Mouse (Mus musculus): ENCODE data around the gene Slc8a3.

Gene Slc8a3

DNA sequence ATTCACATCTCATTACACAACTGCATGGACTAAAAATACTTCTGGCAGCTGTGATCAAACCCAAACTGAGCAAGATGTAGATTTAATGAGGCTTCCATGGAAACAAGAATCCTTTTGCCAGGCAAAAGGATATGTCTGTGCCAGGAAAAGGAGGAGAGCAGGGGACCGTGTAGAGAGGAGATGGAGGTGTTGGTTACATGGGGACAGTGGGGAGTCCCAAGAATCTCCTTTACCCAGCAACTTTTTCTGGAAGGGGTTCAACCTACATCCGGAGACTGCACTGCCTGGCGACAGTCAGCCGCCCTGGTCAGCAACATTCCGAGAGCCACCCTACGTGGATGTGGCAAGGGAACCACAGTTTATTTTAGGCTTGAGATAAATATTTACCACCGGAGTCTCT is 88.0 kb downstream of the Slc8a3 start:
- POLR2A ChIA-PET: no interaction called here

DNA sequence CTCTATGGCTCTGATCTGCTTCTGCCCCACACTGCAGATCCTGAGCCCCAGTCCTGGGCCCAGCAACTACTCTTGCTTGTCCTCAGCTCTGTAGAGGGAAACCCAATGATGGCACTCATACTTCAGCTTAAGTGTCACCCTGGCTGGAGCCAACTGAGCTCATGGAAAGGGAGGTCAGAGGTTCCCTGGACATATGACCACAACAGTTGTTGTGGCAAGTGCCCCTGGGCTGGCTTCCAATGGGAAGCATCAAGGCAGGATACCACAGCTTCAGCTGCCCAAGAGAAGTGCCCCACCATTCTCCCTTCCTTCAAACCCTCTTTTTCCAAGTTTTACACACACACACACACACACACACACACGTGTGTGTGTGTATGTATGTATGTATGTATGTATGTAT is 88.5 kb downstream of the Slc8a3 start:
- POLR2A ChIA-PET: no interaction called here
- CTCF ChIA-PET: interaction anchor here in 1 of 4 experiments (0.6 kb wide), 1 partner anchor 38 kb away, joined by 3 read pairs; no protein-coding TSS in a partner anchor

More for the DNA sequence above, 88.0 kb downstream of the Slc8a3 start:
- CTCF ChIA-PET: no interaction called here

DNA sequence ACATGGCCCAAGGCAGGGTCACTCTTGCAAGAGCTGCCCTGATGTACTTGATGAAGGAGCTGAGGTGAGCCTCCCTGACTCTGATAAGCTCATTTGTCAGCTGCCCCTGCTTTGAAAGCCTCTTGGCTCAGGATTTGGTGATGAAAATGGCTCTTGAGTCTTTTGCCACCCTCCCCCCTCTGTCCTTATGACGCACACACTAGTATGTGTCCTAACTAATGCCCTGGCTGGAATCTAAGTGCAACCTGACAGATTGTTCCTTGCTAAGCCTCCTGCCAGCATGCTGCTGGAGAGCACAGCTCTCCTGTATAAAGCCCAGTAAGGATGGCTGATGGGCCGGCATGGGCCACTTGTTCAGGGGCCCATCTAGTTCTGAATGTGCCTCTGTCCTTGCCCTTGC is 91.3 kb downstream of the Slc8a3 start:
- ChIA-PET POLR2A (no interaction called here), CTCF (no interaction called here)

DNA sequence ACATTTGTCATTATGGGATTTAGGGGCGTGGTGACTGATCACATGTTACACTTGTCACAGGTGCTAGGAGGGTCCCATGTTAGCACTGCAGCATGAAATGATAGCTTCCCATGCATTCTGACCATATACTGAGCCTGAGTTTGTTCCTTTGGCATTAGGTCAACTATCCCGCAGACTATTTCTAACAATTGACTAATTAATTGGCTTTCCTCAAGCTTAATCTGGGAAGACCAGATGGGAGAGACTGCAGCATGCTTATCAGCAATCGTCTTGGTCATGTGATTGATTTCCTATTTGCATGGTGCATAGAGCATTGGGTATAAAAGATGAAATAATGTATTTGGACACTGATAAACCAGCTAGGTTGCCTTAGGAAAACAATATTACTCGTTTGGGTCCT is 91.9 kb downstream of the Slc8a3 start:
- ChIA-PET POLR2A (no interaction called here), CTCF (no interaction called here)

DNA sequence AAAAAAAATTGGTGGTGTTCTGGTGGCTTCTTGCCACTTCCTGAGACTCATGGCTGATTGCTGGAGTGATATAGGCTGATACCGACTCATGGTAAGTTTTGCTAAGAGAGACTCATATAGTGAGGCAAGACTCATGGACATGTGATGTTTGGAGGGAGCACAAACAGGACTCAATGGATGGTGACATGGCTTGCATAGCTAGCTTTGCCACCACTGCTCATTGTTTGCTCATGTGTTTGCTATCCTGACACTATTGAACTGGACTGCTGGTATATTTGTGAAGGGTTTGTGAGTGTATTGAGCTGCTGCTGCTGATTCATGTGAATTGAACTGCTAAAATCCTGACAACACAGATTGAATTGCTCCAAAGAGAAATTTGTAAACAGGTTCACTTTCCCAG is 95.8 kb downstream of the Slc8a3 start:
- ChIA-PET POLR2A (interaction anchor here in 1 of 4 experiments (1.6 kb wide), 1 partner anchor 221 kb away, joined by 3 read pairs; no protein-coding TSS in a partner anchor), CTCF (no interaction called here)

DNA sequence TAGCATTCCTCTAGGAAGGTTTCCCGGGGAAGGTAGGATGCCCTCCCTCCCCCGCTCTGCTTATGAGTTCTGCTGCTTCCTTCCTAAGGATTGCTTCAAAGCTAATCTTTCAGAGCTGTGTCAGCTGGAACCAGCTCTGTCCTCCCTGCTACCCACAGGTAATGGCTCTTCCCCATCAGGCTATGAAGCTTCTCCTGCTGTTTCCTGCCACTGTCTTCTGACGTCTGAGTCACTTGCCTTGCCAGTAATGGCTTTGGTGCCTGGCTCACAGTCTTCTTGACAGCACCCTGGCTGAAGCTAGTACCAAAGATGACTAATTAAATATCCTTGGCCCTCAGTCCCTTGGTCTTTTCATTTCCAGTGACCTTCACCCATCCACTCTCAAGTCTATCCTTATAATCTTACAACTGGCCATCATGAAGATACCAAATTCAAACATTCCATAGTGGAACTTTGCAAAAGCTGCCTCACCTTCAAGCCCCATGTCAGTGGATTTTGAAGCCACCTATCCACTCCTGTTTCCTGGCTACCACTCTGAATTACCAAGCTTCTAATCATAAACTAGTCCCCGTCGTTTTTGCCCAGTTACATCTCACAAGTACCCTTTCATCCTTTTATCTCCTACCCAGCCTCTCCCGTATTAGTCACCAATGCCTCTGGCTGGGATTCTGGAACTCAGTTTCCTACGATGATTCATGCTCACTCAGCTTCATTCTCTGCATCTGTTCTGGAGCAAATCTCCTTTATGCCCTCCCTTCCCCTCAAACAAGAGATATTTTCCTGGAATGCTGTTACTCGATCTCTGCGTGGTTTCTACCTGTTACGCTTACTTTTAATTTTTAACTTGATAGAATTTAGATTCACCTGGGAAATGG is 97.3 kb downstream of the Slc8a3 start:
- ChIA-PET POLR2A (interaction anchor here in 1 of 4 experiments (1.6 kb wide), 1 partner anchor 220 kb away, joined by 3 read pairs; no protein-coding TSS in a partner anchor), CTCF (interaction anchor here in 1 of 4 experiments (0.6 kb wide), 1 partner anchor 8 kb away, joined by 5 read pairs; no protein-coding TSS in a partner anchor)

DNA sequence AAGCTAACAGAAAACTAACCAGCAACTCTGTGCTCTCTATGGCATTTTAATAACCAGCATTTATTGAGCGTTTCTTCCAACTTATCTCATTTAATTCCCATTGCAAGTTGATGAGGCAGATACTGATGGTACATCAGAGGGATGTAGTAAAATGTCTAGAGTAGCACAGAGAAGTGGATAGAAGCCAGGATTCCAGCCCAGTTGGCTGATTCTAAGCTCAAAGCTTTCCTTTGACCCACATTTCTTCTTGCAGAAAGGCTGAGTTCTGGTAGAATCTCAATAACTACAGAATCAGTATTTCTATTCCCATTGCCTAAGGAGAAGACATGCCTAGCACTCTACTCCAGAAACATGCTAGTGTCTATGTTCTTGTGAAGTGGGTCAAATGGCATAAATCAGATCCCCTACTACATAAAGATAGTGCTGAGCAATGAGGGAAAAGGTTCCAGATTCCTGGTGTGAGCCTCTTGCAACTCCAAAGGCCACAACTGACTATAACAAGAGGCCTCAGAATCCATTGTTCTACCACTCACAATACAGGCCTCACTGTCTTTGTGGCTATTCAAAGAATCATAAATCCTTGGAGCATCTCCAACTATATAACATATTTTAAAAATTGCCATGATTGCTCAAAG is 99.1 kb downstream of the Slc8a3 start:
- POLR2A ChIA-PET: no interaction called here
- CTCF ChIA-PET: no interaction called here

DNA sequence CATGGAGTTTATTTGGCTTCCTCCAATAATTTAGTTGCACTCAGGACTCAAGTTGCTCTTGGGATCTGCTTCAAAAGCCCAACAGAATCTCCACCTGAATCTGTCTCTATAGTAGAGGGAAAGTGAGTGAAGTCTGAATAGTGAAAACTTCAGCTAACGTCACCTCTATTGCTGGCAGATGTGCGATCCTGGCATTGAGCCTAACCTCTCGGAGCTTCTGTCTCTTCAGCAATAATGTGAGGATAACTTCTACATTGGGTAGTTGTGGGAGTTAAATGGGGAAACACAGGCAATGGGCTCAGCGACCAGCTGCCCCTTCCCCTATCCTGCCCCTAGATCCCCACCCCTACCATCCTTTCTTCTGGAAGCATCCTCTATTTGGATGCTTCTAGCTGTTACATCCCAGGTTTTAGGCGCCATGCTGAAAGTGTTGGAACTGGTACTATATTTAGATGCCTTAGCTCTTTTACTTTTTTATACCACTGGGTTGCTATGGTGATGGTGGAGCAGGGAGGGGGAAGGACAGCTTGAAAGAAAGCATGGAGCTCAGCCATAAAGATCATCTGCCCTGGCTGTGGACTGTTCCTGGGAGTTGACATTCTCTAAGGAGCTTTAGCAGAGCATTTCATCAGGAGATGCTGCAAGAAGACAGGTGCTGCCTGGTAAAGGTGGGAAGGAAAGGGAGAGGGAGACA is 105.1 kb downstream of the Slc8a3 start:
- POLR2A ChIA-PET: interaction anchor here in 1 of 4 experiments (1.1 kb wide), 1 partner anchor 20 kb away, joined by 3 read pairs; no protein-coding TSS in a partner anchor
- CTCF ChIA-PET: interaction anchor here in 2 of 4 experiments (0.6 kb wide), 2 partner anchors 37 to 310 kb away, joined by 3 to 4 read pairs; no protein-coding TSS in a partner anchor

DNA sequence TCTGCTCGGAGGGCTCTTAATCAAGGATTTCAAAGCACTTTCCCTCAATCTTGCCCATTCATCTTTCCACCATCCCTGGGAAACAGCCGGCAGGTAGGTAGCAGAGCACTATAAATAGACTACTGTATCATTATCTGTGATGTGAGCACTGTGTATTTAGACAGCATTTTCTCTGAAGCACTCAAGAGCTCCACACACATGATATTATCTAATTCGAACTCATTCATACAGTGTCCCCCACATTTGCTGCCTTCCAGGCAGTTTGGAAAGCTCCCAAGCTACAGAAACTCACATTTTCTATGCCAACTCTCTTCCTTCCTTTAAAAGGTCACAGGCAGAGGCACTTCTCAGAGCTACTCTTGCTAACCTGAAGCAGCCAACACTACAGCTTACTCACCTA is 106.4 kb downstream of the Slc8a3 start:
- CTCF ChIA-PET: interaction anchor here in 1 of 4 experiments (0.6 kb wide), 1 partner anchor 1602 kb away, joined by 3 read pairs; no protein-coding TSS in a partner anchor
- POLR2A ChIA-PET: interaction anchor here in 2 of 4 experiments (0.6 to 0.7 kb wide), 2 partner anchors 341 to 1688 kb away, joined by 4 to 6 read pairs; no protein-coding TSS in a partner anchor

DNA sequence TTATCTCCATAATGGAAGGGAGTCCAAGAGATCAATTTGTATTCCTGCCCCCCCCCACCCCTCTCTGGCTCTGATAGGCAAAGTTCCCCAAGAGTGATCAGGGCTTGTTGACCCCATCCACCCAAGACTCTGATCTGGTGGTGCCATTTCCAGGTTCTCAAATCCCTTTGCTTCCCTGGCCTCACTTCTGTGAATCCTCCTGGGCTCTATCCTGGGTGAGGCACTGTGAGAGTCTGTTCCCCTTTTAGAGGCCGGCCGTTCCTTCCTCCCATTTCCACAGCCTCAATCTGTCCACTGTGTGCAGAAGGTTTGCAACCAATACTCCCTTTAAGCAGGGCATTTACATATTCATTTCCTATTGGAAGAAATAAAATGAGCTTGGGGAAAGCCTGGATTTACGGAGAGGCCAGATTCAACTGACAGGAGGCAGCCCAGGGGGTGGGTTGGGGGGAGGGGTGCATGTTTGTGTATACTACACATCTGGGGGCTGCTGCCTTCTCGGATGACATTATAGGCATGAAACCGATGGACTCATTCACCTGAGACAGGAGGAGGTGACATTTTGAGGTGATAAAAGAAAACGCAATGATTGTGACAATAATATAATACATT is 106.9 kb downstream of the Slc8a3 start:
- ChIA-PET CTCF (interaction anchor here in 1 of 4 experiments (0.6 kb wide), 1 partner anchor 1602 kb away, joined by 3 read pairs; no protein-coding TSS in a partner anchor), POLR2A (interaction anchor here in 3 of 4 experiments (0.6 to 1.4 kb wide), 4 partner anchors 281 to 1688 kb away, joined by 3 to 6 read pairs (median 4); partner anchors contain the start of gene Srsf5 (in 1 of the 3))

DNA sequence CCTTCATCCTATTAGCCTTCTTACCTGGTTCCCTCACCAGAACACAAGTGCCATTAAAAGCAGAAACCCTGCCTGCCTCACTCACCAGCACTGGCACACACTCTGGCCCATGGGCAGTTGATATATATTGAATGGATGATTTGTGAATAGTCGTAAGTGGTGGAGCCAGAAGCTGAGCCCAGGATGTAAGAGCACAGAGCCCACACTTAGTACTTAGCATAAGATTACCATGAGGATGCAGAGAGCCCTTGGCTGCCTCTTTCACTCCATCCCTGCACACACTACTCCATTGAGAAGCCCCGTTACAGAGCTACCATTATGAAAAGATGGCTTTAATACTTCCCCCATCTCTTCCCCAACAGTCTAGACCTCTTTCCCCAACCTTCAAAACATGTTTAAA is 108.1 kb downstream of the Slc8a3 start:
- ChIA-PET CTCF (no interaction called here), POLR2A (interaction anchor here in 1 of 4 experiments (0.7 to 1.4 kb wide), 2 partner anchors 79 to 280 kb away, joined by 3 to 4 read pairs; partner anchors contain the start of gene Srsf5)

DNA sequence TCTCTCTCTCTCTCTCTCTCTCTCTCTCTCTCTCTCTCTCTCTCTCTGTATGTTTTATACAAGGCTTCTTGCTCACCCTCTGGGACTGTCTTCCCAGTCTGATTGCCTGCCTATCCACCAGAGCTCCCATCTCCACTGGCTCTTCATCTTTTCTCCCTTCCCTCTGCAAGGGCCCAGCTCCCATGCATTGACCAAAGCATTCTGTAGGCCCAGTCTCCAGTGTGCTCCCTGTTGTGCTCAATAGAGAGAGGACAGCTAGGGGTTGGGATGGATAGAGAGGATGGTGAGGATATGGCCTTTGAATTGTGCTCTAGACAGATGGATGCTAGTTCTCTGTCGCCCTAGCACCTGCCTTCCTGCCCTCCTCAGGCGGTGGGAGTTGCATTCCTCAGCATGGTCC is 109.7 kb downstream of the Slc8a3 start:
- POLR2A ChIA-PET: no interaction called here
- CTCF ChIA-PET: no interaction called here

DNA sequence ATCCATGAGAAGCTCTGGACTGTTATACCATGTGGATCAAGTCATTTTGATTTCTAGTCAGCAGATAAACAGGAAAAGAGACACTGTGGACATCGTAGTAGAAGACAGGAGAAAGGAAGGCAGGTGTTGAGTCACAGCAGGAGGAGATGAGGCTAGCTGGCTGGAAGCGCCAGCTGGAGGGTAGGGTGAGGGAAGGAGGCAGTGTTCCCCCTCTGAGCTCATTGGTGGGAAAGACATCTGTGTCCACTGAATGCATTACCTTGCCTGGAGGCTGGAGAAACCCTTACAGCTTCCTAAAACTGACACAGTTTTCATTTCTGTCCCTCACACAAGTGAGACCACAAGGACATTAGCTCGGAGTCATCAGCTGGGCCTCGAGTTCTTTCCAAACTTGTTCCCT is 113.6 kb downstream of the Slc8a3 start:
- CTCF ChIA-PET: interaction anchor here in 1 of 4 experiments (0.6 kb wide), 1 partner anchor 20 kb away, joined by 4 read pairs; no protein-coding TSS in a partner anchor

DNA sequence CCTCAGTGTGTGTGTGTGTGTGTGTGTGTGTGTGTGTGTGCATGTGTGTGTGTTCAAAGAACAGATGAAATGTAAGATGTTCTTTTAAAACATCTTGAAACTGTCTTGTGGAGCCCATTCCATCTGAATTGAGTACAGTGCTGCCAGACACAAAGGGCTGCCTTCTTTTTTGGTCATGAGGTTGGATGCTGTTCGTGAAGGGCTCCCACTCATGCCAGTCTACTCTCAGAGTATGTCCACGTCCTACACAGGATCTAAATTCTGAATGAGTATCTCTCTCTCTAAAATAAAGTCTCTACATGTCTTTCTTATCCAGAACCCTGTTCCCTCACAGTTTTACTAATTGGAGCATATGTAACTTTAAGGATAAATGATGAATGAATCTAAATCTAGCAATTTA is 124.4 kb downstream of the Slc8a3 start:
- CTCF ChIA-PET: no interaction called here

More for the DNA sequence above, 113.6 kb downstream of the Slc8a3 start:
- POLR2A ChIA-PET: interaction anchor here in 1 of 4 experiments (0.6 kb wide), 2 partner anchors 15 to 51 kb away, joined by 3 to 4 read pairs; no protein-coding TSS in a partner anchor

DNA sequence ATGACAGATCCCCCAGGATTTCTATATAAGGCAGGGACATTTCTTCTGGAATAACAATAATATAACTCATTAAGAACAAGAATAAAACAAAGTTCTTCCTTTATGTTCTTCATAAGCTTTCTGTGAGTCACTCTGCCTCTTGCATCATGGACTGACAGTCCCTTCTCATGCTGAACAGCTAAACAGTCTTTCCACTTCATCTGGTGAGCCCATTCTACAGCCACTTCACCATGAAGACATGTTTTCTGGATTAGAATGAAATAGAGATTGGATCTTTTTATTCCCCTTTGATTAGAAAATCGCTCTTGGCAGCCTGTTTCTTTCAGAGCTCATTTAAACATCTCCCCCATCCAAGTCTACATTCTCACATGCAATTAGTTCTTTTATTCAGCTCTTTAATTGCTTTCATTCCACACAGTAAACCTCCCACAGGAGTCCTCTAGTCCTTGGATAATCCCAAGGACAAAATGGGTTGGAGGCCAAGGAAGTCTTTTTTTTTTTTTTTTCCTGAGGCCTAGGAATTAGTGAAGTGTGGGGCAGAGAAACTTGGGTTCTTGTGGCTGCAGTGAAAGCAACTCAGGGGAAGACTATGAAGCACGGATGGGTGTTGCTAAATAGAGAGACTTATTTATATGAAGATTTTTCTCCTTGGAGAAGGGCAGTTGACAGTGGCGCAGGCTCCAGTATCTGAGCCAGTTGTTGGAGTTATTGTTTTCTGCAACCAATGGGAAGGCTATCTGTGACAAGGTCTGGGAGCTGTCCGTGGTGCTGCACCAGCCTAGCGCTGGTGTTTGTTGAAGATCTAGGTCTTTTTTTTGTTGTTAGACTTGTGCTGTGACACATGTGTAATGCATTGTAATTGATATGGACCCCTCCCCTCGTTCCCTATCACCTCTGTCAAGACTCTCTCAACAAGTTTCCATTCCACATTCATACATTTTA is 127.1 kb downstream of the Slc8a3 start:
- ChIA-PET CTCF (interaction anchor here in 3 of 4 experiments (0.5 to 1.5 kb wide), 3 partner anchors 24 to 248 kb away, joined by 3 read pairs; no protein-coding TSS in a partner anchor), POLR2A (interaction anchor here in 2 of 4 experiments (0.7 to 1.2 kb wide), 3 partner anchors 63 to 187 kb away, joined by 3 to 5 read pairs (median 4); no protein-coding TSS in a partner anchor)

More for the DNA sequence above, 124.4 kb downstream of the Slc8a3 start:
- POLR2A ChIA-PET: no interaction called here

DNA sequence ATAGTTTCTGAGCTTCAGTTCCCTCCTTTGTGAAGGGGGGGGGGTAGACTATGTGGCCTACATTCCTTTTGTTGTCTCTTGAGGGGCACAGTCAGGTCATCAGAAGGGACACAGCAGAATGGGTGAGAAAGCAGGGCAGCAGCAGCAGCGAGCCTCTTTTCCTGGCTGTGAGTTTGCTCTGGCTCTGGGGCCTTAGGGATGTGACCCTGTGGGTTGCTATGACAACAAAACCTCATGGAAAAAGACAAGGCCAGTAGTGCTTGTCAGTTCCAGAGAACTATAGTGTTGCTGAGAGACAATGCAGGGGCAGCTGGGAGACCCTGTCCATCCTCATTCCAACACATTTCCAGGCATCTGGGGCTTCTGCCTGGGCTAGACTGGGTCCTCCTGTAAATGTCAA is 129.8 kb downstream of the Slc8a3 start:
- POLR2A ChIA-PET: no interaction called here
- CTCF ChIA-PET: no interaction called here

DNA sequence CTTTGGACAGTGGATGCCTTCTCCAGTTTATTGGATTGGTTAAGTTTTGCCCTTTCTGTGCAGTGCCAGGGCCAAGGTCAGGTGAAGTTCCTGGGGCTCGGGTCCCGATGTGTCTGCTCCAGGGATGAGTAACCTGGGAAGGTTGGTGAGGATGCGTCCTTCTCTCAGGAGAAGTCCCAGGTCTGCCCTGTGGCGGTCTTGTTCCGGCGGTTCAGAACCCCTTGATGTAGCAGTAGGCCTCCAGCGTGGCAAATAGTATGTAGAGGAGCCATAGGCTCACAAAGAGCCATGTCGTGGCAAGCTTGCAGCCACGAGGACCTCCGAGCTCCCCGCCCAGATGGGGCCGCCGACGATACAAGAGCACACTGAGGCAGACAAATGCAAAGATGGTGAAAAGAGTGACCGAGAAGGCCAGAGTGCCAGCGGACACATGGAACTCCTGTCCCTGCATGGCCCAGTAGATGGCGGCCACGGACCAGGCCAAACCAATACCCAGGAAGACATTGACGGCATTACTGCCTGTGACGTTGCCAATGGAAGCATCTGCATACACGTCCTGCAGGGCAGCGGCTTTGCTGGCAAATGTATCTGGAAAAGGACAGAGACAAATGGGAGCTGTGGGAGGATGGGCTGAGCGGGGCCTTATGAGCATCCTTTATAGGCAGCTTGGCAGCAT is 133.6 kb downstream of the Slc8a3 start:
- ChIA-PET POLR2A (interaction anchor here in 1 of 4 experiments (0.6 to 1.8 kb wide), 2 partner anchors 9 to 173 kb away, joined by 3 read pairs; no protein-coding TSS in a partner anchor), CTCF (interaction anchor here in 2 of 4 experiments (1.0 to 1.1 kb wide), 3 partner anchors 16 to 217 kb away, joined by 3 read pairs; no protein-coding TSS in a partner anchor)

Data from embryonic stem cell, embryonic (primary cell).